Mouse (Mus musculus): ENCODE results near the gene Frat2.

DNA sequence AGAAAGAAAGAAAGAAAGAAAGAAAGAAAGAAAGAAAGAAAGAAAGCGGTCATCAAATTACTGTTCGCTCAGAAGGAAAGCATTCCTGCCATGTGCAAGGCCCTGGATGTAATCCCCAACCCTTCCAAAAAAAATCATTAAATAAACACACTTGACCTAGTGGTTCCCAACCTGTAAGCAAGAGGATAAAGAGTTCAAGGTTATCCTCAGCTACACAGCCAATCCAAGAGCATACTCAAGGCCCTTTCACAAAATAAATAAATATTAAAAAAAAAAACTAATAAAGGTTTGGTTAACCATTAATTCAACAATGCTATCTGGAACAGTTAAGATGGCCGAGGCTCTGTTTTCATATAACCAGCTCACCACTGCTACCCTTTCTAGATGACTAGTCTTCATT is 19.0 kb downstream of the Frat2 start:
- TF ChIP-seq POLR2A (IDR thresholded peaks at IDR 0.05; ENCODE audit: borderline replicate concordance, extremely low read depth, insufficient read depth, insufficient read length, poor library complexity, severe bottlenecking) (no peak), CTCF (IDR thresholded peaks at IDR 0.05; ENCODE audit: borderline replicate concordance, extremely low read depth, insufficient read depth, insufficient read length) (no peak)
